ENCODE assay signal across 8 mouse cellular contexts in genomic region chr3:89912543-89913391, GRCm38 (mm10). TPM values are rescaled to one million over a fixed set of nuclear protein-coding genes. Genes with fewer than 3 reads are reported as not detected.
DNase-seq lines count a peak whose midpoint lies in the region; ATAC-seq and TF ChIP-seq lines count a peak whose summit lies in the region.

TSS of gene Il6ra (minus strand) at chr3:89913196.

- TF ChIP-seq POLR2A in bone marrow, adult 2 months (IDR thresholded peaks at IDR 0.05; ENCODE audit: borderline replicate concordance, control insufficient read depth, low read depth, low read length), result peak; percentile 58; the same call in 1 of the 2 replicates
- peak; percentile 45; the same call in 1 of the 2 replicates for TF ChIP-seq POLR2A in embryonic fibroblast, embryonic 13.5 days (IDR thresholded peaks at IDR 0.05; ENCODE audit: low read depth, low read length)
- peak; percentile 88 for TF ChIP-seq POLR2A in liver, adult 2 months (IDR thresholded peaks at IDR 0.05; ENCODE audit: extremely low read depth, insufficient read depth, low read length)

- peak; percentile 88 for DNase-seq in A20 (ENCODE audit: low read depth, low spot score)
- DNase-seq in kidney, postnatal 0 days (ENCODE audit: low spot score), result peak; percentile 79
- DNase-seq in liver, adult 2 months (ENCODE audit: extremely low read depth, low read depth, low spot score), result peak; percentile 90
- DNase-seq in spleen, postnatal 36 days (ENCODE audit: low spot score in 2 of 2), result peak; percentile 83 to 85

- H3K9me3 ChIP-seq in heart, embryonic 12.5 days (replicated peaks), result no peaks in the 10 kb centered on the region
- no peaks in the 10 kb centered on the region for H3K9me3 ChIP-seq in kidney, postnatal 0 days (replicated peaks; ENCODE audit: low read length)

- H3K36me3 ChIP-seq in heart, embryonic 12.5 days, result no peaks in the 10 kb centered on the region
- H3K36me3 ChIP-seq in kidney, postnatal 0 days (ENCODE audit: insufficient read depth, low read length), result no peaks in the 10 kb centered on the region
- no peaks in the 10 kb centered on the region for H3K36me3 ChIP-seq in liver, adult 2 months (ENCODE audit: control insufficient read depth, insufficient read depth, low read length)

- H3K4me1 ChIP-seq in bone marrow, adult 2 months (ENCODE audit: control insufficient read depth, insufficient read depth, low read length), result peaks cover 6% of the 10 kb centered on the region; the same call in 1 of the 2 replicates
- peaks cover 5% of the 10 kb centered on the region; the same call in 1 of the 2 replicates for H3K4me1 ChIP-seq in embryonic fibroblast, embryonic 13.5 days (ENCODE audit: control insufficient read depth, insufficient read depth, low read length)
- peaks cover 7% of the 10 kb centered on the region; the same call in 1 of the 2 replicates for H3K4me1 ChIP-seq in heart, embryonic 12.5 days (replicated peaks)
- H3K4me1 ChIP-seq in kidney, postnatal 0 days (replicated peaks; ENCODE audit: insufficient read depth, low read length), result 0 out of 2 replicates have a peak, but pooled peaks cover 3% of the 10 kb centered on the region
- H3K4me1 ChIP-seq in liver, adult 2 months (ENCODE audit: control insufficient read depth, insufficient read depth, low read length), result peaks cover 33% of the 10 kb centered on the region

- TF ChIP-seq CTCF in bone marrow, adult 2 months (IDR thresholded peaks at IDR 0.05; ENCODE audit: control insufficient read depth, insufficient read depth, low read length), result no peak
- TF ChIP-seq CTCF in embryonic fibroblast, embryonic 13.5 days (IDR thresholded peaks at IDR 0.05; ENCODE audit: borderline replicate concordance, insufficient read depth, low read length), result peak; percentile 46; the same call in 1 of the 2 replicates
- TF ChIP-seq CTCF in kidney, postnatal 0 days (IDR thresholded peaks at IDR 0.05; ENCODE audit: low read depth), result peak; percentile 9; the same call in 1 of the 2 replicates
- TF ChIP-seq CTCF in liver, adult 2 months (IDR thresholded peaks at IDR 0.05; ENCODE audit: low read depth, low read length), result peak; percentile 17; the same call in 1 of the 2 replicates

- peak; percentile 83 for ATAC-seq in heart, embryonic 12.5 days (ENCODE audit: insufficient number of reproducible peaks, low FRiP score)
- peak; percentile 85 for ATAC-seq in kidney, postnatal 0 days (replicated peaks; ENCODE audit: low FRiP score, low read depth)
- ATAC-seq in monocyte, adult 5-6 weeks (replicated peaks; ENCODE audit: insufficient number of reproducible peaks, low FRiP score, low TSS enrichment, poor library complexity, severe bottlenecking), result peak; percentile 67

- H3K27ac ChIP-seq in bone marrow, adult 2 months (ENCODE audit: control insufficient read depth, insufficient read depth, low read depth, low read length, poor library complexity), result peak within 1 kb of the TSS; percentile 96
- H3K27ac ChIP-seq in embryonic fibroblast, embryonic 13.5 days (ENCODE audit: insufficient read depth, low read length), result peak within 1 kb of the TSS; percentile 50
- H3K27ac ChIP-seq in heart, embryonic 12.5 days (ENCODE audit: poor library complexity, severe bottlenecking), result no peak within 1 kb of the TSS
- H3K27ac ChIP-seq in kidney, postnatal 0 days, result peak within 1 kb of the TSS; percentile 47; the same call in 1 of the 2 replicates
- H3K27ac ChIP-seq in liver, adult 2 months (replicated peaks; ENCODE audit: insufficient read depth, low read depth, low read length), result peak within 1 kb of the TSS; percentile 96

- 1% methylated on average over 75 of the region's 75 CpGs for WGBS in bone marrow, adult 2 months
- under 1% methylated on average over 75 of the region's 75 CpGs for WGBS in heart, embryonic 12.5 days
- WGBS in kidney, postnatal 0 days, result under 1% methylated on average over 73 of the region's 75 CpGs
- WGBS in liver, adult 2 months, result under 1% methylated on average over 75 of the region's 75 CpGs

- H3K4me2 ChIP-seq in heart, embryonic 12.5 days, result peak within 1 kb of the TSS; percentile 93
- peak within 1 kb of the TSS; percentile 77 for H3K4me2 ChIP-seq in kidney, postnatal 0 days (ENCODE audit: low read length)

- peak within 1 kb of the TSS; percentile 51 for H3K9ac ChIP-seq in heart, embryonic 12.5 days
- H3K9ac ChIP-seq in kidney, postnatal 0 days (ENCODE audit: low read depth, low read length), result peak within 1 kb of the TSS; percentile 51
- H3K9ac ChIP-seq in liver, adult 2 months (ENCODE audit: low read depth, low read length), result peak within 1 kb of the TSS; percentile 99

- peaks cover 24% of the 10 kb centered on the region; the same call in 1 of the 2 replicates for H3K79me2 ChIP-seq in liver, adult 2 months (ENCODE audit: control insufficient read depth, insufficient read depth, low read length)

- H3K27me3 ChIP-seq in heart, embryonic 12.5 days (replicated peaks), result peaks cover 53% of the 10 kb centered on the region
- no peaks in the 10 kb centered on the region for H3K27me3 ChIP-seq in kidney, postnatal 0 days (ENCODE audit: insufficient read depth, low read length)
- H3K27me3 ChIP-seq in liver, adult 2 months (ENCODE audit: control insufficient read depth, insufficient read depth, low read length), result no peaks in the 10 kb centered on the region

- H3K4me3 ChIP-seq in bone marrow, adult 2 months (replicated peaks; ENCODE audit: control insufficient read depth, low read depth, low read length), result peak within 1 kb of the TSS; percentile 76
- H3K4me3 ChIP-seq in embryonic fibroblast, embryonic 13.5 days (ENCODE audit: insufficient read depth, low read length), result peak within 1 kb of the TSS; percentile 34
- H3K4me3 ChIP-seq in heart, embryonic 12.5 days, result peak within 1 kb of the TSS; percentile 53
- peak within 1 kb of the TSS; percentile 43 for H3K4me3 ChIP-seq in kidney, postnatal 0 days (replicated peaks; ENCODE audit: low read depth, low read length)
- peak within 1 kb of the TSS; percentile 87 for H3K4me3 ChIP-seq in liver, adult 2 months (ENCODE audit: insufficient read depth, low read depth, low read length)

RNA-seq across cellular contexts. Expression of gene Il6ra, which starts in this region (rescaled TPM):
- 6.5 and 11.4 TPM in 2 replicates for polyA plus RNA-seq in bone marrow, adult 2 months (2011; ENCODE audit: insufficient read depth, insufficient read length, low replicate concordance, missing spikeins)
- 1.9 and 2.3 TPM in 2 replicates for polyA plus RNA-seq in embryonic fibroblast, embryonic 13.5 days (2011; ENCODE audit: insufficient read length, low read depth, missing spikeins)
- polyA plus RNA-seq in heart, embryonic 12.5 days (2016; fragmentation: Nextera tagmentation; extraction: Ambion mirVana), result 0.47 and 0.59 TPM in 2 replicates
- polyA plus RNA-seq in kidney, postnatal 0 days (2015; fragmentation: Nextera tagmentation; extraction: Ambion mirVana), result 1.7 and 2.0 TPM in 2 replicates
- 15.4 and 19.7 TPM in 2 replicates for total RNA-seq in liver, adult 2 months (2014; rRNA removed)
- polyA plus RNA-seq in liver, adult 2 months (2012; rRNA removed), result 10.1 and 10.5 TPM in 2 replicates
- total RNA-seq in monocyte, adult 5-6 weeks (2017), result 36.2 to 60.6 TPM (median 43.2 TPM) in 3 replicates

Comparison
In these comparisons a context has a peak if more than half of its experiments do, and no peak if none do; other contexts are left out.
1. Peak in ATAC-seq, H3K4me3 ChIP-seq, H3K9ac ChIP-seq and H3K4me2 ChIP-seq in heart, embryonic 12.5 days; RNA of the gene not detected or under 1 TPM.
2. H3K4me3 ChIP-seq: peak in every context shown above with its lines; median percentile 87 in liver, adult 2 months; 76 in bone marrow, adult 2 months; 53 in heart, embryonic 12.5 days; 43 in kidney, postnatal 0 days; 34 in embryonic fibroblast, embryonic 13.5 days.